Mouse (Mus musculus) layer of hippocampus, adult 9-11 months (tissue): Measurements from ENCODE around the gene Tbx10.
"Not testable (repeated sequence)": the region's sequence is repeated elsewhere in the genome, so short reads cannot be mapped to it uniquely, and the experiment has no call there.

Experiments used
- DNase-seq: peaks from one replicate; pipeline ENCODE4 v3.0.0; 2022

Tbx10 gene

DNA sequence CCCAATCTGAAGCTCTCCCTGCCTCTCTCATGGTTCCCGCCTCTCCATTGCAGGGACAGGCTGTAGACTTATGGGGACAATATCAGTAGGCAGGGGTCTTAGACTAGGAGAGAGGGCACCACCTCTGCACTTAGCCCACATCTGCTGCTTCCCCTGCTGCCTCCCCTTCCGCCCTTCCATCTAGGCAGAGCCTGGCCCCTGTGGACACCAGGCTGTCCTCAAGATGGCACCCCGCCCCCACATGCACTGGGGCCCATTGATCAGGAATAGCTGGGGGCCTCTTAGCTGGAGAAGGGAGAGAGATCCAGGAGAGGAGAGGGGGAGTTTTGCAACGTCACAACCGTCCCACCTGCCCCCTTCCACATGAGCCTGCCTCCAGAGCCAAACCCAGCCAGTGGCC lies at the start of gene Tbx10:
Tbx10 (plus strand) TSS at position 337 of the 400 bp plus-strand sequence.
- DNase-seq = no peak

DNA sequence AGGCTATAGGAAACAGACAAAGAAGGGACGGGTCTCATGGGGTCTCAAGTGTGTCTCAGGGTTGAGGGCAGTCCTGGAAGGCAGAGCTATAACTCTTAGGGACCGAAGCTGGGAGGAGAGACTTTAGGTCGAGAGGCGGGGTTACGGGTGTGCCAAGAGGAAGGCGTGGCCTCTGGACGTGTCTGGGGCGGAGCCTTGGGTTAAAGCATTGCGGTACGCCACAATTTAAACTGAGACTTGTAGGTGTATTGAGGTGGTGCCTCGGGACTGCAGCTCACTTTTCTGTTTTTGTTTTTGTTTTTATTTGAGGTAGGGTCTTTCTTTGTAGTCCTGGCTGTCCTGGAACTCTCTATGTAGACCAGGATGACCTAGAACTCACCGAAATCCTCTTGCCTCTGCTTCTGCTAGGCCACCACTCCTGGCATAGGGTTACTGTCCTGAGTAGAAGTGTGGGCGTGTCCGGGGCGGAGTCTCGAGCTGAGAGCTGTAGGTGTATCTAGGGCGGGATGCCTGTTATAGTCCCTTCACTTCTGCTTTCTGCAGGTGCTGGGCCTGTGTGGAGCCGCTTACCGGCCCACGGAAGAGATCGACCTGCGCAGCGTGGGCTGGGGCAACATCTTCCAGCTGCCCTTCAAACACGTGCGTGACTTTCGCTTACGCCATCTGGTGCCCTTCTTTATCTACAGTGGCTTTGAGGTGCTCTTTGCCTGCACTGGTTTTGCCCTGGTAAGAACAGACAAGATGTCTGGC lies 49.4 kb upstream of the Tbx10 start:
- no peak for DNase-seq

DNA sequence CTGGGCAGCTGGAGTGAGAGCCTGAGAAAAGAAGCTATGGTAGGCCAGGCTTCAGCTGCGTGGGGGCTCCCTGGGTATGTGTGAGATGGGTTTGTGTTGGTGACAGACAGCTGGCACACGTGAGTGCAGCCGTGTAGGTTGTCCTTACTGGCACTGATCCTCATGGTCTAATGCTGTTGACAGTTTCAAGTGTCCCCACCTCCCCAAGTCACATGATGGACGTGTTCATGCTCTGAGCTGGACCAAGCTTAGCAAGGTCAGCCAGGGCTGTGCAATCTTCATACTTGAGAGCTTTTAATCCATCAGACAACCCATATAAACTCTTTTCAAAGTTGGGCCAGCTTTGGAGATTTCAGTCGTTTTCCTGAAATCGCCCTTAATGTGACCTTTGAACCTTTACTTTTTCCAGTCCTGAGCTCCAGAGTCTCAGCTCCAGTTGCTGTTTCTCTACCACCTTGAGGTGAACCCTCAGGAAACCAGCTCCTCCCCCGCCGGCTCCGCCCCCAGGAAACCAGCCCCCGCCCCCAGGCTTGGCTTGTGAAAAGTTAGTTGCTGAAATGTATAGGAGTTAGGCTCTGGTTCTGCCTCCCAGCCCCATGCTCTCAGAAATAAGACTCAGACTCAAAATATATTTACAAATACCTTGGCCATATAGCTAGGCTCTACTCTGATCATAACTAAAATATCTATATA lies 46.5 kb upstream of the Tbx10 start:
- DNase-seq = no peak

DNA sequence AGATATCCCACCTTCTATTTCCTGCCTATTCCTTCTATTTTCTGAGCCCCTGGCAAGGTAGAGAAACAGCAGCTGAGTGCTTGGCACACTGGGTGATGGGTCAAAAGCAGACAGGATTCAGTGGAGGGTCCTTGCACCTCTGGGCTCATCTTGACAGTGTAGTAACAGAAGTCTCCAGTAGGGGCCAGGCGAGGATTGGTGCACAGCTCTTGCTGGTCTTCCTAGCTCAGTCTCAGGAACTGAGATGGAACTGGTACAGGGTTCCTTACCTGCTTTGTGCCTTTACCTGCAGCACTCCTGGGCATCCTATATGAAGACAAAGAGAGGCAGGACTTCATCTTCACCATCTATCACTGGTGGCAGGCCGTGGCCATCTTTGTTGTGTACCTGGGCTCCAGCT lies 45.8 kb upstream of the Tbx10 start:
- no peak for DNase-seq

DNA sequence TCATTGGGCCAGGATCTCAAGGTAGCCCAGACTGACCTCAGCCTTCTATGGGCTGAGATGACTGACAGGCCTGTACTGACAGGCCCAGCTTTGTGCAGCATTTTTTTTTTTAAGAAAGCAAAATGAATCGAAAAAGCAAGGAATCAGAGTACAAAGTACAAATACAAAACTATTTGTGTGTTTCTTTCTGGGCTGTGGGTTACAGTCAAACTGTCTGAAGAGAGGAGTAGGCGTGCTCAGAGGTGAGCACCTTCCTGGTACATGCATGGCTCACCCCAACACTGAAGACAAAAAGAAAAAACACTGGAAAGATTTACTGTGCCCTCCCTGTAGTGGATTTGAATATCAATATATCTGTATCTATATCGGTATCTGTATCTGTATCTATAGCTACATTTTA lies 44.7 kb upstream of the Tbx10 start:
- DNase-seq = no peak

DNA sequence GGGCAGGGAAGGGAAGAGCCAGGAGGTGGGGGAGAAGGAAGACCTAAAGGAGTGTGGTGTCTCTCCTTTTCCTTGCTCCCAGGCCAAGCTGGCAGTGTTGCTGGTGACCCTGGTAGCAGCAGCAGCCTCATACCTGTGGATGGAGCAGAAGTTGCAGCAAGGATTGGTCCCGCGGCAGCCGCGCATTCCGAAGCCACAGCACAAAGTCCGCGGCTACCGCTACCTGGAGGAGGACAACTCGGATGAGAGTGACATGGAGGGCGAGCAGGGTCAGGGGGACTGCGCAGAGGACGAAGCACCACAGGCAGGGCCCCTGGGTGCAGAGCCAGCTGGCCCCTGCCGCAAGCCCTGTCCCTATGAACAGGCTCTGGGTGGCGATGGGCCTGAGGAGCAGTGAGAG lies 44.0 kb upstream of the Tbx10 start:
- no peak for DNase-seq

DNA sequence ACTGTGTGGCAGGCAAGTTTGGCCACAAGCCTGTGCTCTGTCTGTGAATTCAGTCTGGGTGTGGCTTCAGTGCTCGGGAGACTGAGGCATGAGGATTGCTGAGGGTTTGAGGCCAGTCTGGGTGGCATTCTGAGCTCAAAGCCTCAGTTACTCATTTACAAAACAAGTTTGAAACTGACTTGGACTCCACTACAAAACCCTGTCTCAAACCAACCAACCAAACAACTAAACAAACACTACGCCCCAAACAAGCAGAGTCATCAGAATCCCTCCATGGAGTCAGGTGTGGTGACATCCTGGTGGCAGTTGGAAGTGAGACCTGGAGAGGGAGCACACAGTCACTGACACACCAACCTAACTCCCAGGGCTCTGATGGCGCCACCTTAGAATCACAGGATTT lies 42.2 kb upstream of the Tbx10 start:
- DNase-seq = no peak

DNA sequence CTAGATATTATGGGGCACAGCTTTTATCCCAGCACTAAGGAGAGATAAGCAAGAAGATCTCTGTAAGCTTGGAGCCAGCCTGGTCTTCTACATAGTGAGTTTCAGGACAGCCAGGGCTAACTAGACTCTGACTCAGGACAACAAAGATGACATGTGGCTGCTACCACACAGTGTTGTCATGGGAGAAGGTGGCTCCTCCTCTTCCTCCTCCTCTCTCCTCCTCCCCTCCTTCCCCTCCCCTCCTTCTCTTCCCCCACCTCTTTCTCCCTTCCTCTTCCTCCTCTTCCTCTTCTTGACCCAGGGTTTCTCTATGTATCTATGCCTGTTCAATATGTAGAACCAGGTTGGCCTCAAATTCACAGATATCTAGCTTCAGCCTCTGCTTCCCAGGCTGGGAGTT lies 41.1 kb upstream of the Tbx10 start:
- no peak for DNase-seq

DNA sequence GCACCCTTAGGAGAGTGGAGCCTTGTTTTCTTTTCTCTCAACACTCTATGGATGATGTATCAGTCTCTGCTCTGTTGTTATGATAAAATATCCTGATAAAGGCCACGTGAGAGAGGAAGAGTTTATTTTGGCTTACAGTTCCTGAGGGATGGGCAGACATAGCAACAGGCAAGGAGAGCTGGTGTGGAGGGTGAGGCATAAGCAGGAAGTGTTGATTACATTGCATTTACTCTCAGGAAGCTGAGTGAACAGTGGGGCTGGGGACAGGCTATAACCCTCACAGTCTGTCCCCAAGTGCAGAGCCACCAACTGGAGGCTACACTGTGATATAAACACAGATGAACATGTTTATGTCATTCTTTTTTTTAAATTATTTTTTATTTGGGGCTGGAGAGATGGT lies 40.5 kb upstream of the Tbx10 start:
- DNase-seq = no peak

DNA sequence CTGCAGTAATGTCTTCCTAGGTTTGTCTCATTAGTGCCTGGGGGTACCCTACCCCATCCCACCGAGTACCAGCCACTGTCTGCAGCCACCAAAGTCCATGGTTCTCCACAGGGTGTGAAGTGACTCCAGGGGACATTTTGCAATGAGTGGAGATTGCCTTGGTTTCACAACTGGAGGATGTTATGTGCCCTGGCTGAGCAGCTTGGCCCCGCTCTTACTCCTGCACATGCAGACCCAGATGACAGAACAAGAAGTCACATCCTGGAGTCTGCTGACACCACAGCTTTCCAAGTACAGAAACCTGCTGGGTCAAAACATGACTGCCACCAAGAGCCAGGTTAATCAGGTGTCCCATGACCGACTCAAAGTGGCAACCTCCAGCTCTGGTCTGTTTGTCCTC lies 37.5 kb upstream of the Tbx10 start:
- DNase-seq = no peak

DNA sequence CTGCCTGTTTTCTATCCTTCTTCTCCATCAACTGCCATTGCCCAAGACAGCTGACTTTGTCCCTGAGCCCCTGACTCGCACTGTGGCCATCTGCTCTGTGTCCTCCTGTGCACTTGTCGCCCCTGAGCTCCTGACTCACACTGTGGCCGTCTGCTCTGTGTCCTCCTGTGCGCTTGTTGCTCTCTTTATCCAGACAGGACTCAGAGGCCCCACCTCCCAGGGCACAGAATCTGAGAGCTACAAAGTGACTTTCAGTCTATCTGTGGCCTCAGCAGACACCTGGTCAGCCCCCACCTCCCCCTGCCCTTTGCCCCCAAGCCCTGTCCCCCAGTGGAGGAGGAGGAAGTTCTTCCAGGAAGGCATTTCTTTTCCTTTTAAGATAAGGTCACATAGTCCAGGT lies 36.7 kb upstream of the Tbx10 start:
- no peak for DNase-seq

DNA sequence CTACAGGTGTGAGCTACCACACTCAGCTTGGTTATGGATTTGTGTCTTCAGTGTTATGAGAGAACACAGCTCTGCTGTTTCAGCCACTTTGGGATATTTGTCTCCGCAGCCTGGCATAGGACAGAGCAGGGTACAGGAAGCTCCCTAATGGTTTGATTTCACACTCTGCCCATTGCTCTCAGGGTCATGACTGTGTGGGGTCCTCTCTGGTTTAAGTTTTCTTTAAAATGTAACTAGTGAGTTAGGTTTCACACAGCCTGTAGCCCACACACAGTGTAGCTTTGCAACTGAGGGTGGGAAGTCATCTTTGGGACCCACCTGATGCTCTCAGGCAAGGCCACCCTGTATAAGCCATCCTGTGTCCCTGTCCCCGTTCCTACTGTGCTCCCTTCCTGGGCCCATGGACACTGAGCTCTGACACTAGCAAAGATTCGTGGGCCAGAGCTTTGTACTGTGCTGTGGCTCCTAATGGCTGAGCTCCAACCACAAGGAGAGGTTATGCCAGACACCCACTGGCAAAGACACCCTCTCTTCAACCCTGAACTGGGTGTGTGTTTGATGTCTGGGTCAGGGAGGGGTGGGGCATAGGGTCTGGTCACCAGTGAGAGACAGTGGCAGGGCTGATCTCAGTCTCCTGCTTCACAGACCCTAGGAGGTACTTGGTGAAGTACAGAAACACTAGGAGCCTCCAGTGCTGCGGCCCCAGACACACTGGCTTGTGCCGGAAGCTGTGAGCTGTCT lies 35.1 kb upstream of the Tbx10 start:
- not testable (repeated sequence) for DNase-seq

DNA sequence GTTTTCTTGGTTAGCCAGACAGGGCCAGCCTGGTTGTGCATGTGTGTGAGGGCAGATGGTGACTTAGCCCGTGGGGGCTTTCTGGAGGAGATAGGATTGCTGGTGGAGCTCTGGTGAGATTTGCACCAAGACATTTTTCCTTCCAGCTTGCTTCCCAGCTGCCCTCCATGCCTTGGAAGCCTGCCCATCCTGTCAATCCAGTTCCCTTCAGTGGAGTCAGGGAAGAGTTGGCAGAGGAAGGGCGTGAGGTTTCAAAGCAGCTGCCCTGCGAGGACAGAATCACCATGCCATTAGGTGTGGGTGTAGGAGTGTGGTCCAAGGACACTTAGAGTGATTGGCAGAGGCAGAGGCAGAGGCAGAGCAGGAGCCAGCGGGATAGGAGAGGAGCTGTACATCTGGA lies 34.1 kb upstream of the Tbx10 start, which contains the start of gene Aldh3b3:
Aldh3b3 (plus strand) TSS at position 176 of the 400 bp plus-strand sequence.
- no peak for DNase-seq

DNA sequence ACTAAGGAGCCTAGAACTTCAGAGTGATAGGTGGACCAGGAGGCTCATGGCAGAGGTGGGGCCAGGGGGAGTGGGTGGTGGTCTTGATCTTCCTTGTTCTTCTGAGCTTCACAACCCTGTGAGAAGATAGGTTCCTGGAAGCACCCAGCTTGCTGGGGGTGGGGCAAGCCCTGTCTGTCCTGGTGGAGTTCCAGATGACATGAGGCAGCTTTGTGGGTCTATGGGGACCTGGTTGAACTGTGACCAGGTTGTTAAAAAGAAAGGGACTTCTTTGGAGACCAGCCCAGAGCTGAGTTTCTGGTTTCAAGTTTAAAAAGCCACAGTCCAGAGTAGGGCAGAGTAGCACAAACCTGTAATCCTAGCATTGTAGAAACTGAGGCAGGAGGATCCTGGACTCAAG lies 33.5 kb upstream of the Tbx10 start:
- no peak for DNase-seq

DNA sequence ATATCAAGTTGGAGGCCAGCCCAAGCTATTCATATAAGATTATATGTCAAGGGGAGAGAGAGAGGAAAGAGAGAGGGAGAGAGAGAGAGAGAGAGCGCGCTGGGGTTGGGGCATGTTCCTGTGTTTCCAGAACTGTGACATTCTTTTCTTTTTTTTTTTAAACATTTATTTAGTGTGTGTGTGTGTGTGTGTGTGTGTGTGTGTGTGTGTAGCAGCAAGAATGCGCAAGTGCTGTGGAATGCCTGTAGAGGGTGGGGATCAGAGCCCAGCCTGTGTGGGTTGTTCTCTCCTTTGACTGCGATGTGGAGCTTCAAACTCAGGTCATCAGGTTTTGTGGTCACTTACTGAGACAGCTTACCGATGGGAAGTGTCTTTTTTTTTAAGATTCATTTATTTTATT lies 32.3 kb upstream of the Tbx10 start:
- no peak for DNase-seq

DNA sequence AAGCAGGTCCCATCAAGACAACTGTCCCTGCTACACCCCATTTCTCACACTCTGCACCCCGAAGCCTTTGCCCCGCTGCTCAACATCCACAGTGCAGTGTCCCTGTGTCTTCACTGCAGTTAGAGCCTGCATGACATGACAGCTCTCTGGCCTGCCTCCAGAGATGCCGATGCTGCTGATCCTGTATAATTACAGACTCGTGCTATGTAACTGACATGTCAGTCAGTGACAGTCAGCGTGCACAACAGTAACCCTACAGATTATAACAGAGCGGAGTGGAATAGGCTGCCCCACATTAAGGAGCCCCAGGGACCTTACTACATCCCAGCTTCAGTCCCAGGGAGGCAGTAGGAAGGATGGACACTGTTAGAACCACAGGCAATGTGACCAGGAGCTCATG lies 30.7 kb upstream of the Tbx10 start:
- not testable (repeated sequence) for DNase-seq

DNA sequence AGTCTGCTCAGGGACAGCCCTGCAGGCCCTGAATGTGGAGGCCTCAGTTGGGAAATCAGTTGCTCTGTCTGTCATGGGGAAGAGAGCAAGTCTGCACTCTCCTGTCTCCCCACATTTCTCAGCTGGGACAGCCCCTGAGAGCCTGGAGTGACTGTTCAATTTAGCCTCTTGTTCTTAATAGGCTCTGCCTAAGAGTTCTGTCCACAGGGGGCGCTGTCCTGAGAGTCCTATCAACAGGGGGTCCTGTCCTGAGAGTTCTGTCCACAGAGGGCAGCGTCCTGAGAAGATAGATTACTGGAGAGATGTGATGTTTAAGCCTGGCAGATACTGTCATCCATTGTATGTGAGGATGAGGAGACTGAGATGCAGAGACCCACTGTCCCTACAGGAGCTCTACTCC lies 30.1 kb upstream of the Tbx10 start:
- DNase-seq = no peak

DNA sequence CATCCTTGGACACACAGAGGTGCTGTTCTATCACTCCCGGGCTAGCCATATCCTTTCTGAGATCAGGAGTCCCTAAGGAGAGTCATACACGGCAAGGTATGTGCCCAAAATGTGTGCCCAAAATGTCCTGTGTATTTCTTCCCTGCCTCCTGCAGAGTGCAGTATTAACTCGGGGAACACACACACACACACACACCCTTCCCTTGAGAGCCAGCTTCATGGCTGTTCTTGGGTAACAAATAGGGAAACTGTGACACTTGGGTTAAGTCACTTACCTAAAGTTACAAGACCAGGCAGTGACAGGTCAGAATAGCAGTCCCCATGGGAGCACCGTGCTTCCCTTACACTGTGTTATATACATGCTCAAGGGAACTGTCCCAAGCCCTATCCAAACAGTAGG lies 28.5 kb upstream of the Tbx10 start:
- DNase-seq = no peak

DNA sequence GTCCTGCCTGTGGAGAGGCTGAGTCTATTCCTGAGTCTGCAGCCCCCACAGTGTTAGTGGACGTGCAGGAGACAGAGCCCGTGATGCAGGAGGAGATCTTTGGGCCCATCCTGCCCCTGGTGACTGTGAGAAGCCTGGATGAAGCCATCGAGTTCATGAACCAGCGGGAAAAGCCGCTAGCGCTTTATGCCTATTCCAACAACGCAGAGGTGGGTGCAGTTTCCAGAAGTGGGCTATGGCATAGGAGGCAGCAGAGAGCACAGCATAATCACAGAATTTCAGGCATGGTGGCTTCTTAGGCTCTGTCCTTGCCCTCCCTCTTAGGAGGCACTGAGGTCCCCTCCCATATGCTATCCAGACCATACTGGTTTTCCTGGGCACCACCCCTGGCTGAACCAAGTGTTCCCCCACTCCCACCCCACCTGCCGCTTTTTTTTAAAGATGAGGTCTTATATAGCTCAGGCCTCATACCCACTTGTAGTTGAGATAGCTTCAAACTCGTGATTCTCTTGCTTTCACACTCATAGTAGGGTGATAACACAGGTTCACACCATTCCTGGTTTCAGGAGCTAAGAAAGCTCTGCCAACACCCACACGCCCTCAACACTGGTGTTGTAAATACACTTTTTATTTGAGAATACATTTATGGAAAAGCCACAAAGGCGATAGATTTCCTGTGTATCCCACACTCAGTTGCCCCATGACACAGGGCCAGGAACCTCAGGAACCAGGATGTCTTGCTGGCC lies 26.0 kb upstream of the Tbx10 start:
- DNase-seq = no peak

DNA sequence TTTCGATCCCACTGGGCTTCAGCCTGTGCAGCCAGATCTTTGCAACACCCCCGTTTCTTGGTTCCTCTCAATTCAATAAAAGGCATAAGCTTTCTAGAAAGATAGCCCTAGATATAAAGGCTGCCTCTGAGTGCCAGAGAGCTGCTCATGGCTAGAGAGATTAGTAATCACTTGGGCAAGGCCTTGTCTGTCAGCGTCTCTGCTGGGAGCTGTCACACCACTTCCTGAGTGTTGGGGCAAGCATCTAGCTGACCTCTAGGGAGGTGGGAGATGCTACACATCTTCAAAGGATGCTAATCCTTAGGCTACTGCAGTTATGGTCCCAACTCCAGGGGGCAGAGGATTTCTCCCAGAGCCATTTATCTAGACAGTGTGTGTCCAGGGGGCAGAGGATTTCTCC lies 25.3 kb upstream of the Tbx10 start:
- DNase-seq = no peak

DNA sequence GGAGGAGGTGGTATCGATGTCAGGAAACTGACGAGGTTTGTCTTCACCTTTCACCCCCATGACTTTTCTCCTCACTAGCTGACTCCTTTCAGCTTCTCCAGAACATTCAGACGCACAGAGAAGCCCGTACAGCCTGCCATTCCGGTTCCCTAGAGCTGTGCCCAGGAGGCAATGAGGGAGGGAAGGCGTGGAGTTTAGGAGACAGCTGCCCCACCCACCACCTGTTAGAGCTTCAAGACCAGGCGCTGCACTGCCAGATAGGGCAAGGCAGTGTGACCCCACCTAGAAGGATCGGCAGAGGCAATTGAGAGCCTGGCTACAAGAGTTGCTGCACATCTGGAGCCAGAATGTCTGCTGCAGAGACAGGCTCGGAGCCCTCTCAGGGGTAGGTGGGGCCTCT lies 20.3 kb upstream of the Tbx10 start, which contains the start of gene Aldh3b2:
Aldh3b2 (plus strand) TSS at position 100 of the 400 bp plus-strand sequence.
- no peak for DNase-seq

DNA sequence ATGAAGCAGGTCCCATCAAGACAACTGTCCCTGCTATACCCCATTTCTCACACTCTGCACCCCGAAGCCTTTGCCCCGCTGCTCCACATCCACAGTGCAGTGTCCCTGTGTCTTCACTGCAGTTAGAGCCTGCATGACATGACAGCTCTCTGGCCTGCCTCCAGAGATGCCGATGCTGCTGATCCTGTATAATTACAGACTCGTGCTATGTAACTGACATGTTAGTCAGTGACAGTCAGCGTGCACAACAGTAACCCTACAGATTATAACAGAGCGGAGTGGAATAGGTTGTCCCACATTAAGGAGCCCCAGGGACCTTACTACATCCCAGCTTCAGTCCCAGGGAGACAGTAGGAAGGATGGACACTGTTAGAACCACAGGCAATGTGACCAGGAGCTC lies 17.9 kb upstream of the Tbx10 start:
- DNase-seq = not testable (repeated sequence)

DNA sequence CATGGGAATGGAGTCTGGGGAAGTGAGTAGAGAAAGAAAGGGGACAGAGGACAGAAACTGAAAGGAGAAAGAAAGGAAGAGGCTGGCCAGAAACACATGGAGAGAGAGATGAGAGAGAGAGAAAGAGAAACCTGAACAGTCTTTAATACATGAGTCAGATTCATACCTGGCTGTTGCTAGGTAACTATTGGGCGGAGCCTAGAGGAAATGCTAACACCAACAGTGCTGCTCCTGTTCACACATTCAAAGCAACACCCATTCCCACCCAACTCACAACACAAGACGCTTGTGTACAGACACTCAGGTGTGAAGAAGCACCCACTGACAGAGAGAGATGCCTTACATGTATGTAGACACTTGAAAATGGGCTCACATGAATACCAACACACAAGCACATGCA lies 16.7 kb upstream of the Tbx10 start:
- DNase-seq = no peak
